Mouse (Mus musculus): Measurements from ENCODE around the gene Alas2. TPM values are rescaled to one million over a fixed set of nuclear protein-coding genes. Genes with fewer than 3 reads are reported as not detected.

The Alas2 gene
- total RNA-seq, 2 experiments from 2014 or later = 108 to 154 TPM

GRCm38 (mm10) chrX:150598882-150599281, 51.7 kb downstream of the Alas2 start:
- DNase-seq = no peak
- intact Hi-C loops (cut with DNase I) = no loop called here

Small RNAs within 50 kb of the gene (microRNA-seq; reads per million reads assigned to microRNA genes)
- gene Mir3620 (ENCODE audit: borderline number of aligned reads in 2 of 2) = 0 reads per million in 2 experiments

Other genes starting within 250 kb of the Alas2 start
- gene Tmem29, start 88.2 kb upstream of the Alas2 start, total RNA-seq (2021) = 1 to 10 TPM; 4.1 to 5.3 TPM
- 10 to 100 TPM in 1 of 2 experiments, 1 to 10 TPM in 1; 9.7 to 10.4 TPM for gene Pfkfb1, start 40.9 kb downstream of the Alas2 start, total RNA-seq (2021)
- 10 to 100 TPM in 1 of 2 experiments, 1 to 10 TPM in 1; 8.0 to 10.6 TPM for gene Apex2, start 42.5 kb downstream of the Alas2 start, total RNA-seq (2021)
- 1 to 10 TPM; 1.1 to 1.2 TPM for gene Tro, start 110.2 kb downstream of the Alas2 start, total RNA-seq (2021)